Mouse (Mus musculus): ENCODE measurements around the gene Slc25a25. TPM values are rescaled to one million over a fixed set of nuclear protein-coding genes. Genes with fewer than 3 reads are reported as not detected.
"Not testable (repeated sequence)": the region's sequence is repeated elsewhere in the genome, so short reads cannot be mapped to it uniquely, and the experiment has no call there.

Gene Slc25a25
- polyA plus RNA-seq, 1 experiment: 12.8 TPM

- H3K9ac ChIP-seq (ENCODE audit: low read depth, poor library complexity, severe bottlenecking): no peak overlapping the region
- H3K27ac ChIP-seq (ENCODE audit: insufficient read depth, low read length): no peak overlapping the region
- H3K4me3 ChIP-seq (ENCODE audit: low read depth, low read length): no peak overlapping the region
- peaks cover 2% of the 10 kb centered on the region for H3K4me1 ChIP-seq (ENCODE audit: control insufficient read depth, insufficient read depth, low read length)
- TF ChIP-seq EP300 (IDR thresholded peaks at IDR 0.05; ENCODE audit: insufficient read depth, low read depth, low read length) (no peak), CTCF (IDR thresholded peaks at IDR 0.05; ENCODE audit: low read depth, low read length) (no peak), POLR2A (IDR thresholded peaks at IDR 0.05; ENCODE audit: insufficient read depth, low read length) (no peak)
- no peaks in the 10 kb centered on the region for H3K27me3 ChIP-seq (ENCODE audit: control insufficient read depth, insufficient read depth, low read length, poor library complexity, severe bottlenecking)
- H3K36me3 ChIP-seq (ENCODE audit: control insufficient read depth, insufficient read depth, low read length, poor library complexity, severe bottlenecking): no peaks in the 10 kb centered on the region
- H3K9me3 ChIP-seq (replicated peaks; ENCODE audit: control insufficient read depth, insufficient read depth, low read length, poor library complexity, severe bottlenecking): no peaks in the 10 kb centered on the region
Measured at GRCm38 (mm10) chr2:32486155-32486554, 34.9 kb upstream of the Slc25a25 start.

DNA sequence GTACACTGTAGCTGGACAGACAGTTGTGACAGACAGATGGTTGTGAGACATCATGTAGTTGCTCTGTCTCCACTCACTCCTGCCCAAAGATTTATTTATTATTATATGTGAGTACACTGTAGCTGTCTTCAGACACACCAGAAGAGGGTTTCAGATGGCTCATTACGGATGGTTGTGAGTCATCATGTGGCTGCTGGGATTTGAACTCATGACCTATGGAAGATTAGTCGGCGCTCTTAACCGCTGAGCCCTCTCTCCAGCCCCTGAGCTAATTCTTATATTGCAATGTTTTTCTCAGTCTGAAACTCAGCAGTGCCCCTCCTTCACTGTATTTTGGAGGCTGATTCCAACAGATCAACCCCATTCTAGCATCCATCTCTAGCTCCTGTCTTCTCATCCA is 34.5 kb upstream of the Slc25a25 start:
- H3K9ac ChIP-seq (ENCODE audit: low read depth, poor library complexity, severe bottlenecking): no peak overlapping the region
- no peaks in the 10 kb centered on the region for H3K9me3 ChIP-seq (replicated peaks; ENCODE audit: control insufficient read depth, insufficient read depth, low read length, poor library complexity, severe bottlenecking)
- TF ChIP-seq EP300 (IDR thresholded peaks at IDR 0.05; ENCODE audit: insufficient read depth, low read depth, low read length): no peak
- TF ChIP-seq POLR2A (IDR thresholded peaks at IDR 0.05; ENCODE audit: insufficient read depth, low read length): no peak
- TF ChIP-seq CTCF (IDR thresholded peaks at IDR 0.05; ENCODE audit: low read depth, low read length): no peak
- H3K4me1 ChIP-seq (ENCODE audit: control insufficient read depth, insufficient read depth, low read length): peaks cover 2% of the 10 kb centered on the region
- H3K4me3 ChIP-seq (ENCODE audit: low read depth, low read length): no peak overlapping the region
- H3K27ac ChIP-seq (ENCODE audit: insufficient read depth, low read length): no peak overlapping the region
- H3K36me3 ChIP-seq (ENCODE audit: control insufficient read depth, insufficient read depth, low read length, poor library complexity, severe bottlenecking): no peaks in the 10 kb centered on the region
- no peaks in the 10 kb centered on the region for H3K27me3 ChIP-seq (ENCODE audit: control insufficient read depth, insufficient read depth, low read length, poor library complexity, severe bottlenecking)

DNA sequence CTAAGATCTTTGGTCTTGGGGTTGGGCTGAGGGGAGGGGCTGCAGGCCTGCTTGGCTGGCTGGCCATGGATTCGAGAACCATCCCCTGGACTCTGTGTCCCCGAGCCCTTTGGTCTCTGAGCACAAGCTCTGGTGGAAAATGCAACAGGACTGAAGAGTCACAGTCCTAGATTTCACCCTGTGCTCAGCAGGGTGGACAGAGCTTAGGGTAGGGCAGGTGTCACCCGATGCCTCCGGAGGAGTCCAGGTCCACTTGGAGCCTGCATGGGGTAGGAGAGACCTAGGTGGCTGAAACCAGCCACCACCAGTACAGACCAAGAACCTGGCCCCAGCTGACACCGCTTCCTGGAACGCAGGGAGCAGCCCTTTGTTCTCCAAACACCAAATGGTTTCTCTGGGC is 33.7 kb upstream of the Slc25a25 start:
- Histone ChIP-seq H3K27me3 (ENCODE audit: control insufficient read depth, insufficient read depth, low read length, poor library complexity, severe bottlenecking) (no peaks in the 10 kb centered on the region), H3K4me3 (ENCODE audit: low read depth, low read length) (no peak overlapping the region), H3K36me3 (ENCODE audit: control insufficient read depth, insufficient read depth, low read length, poor library complexity, severe bottlenecking) (no peaks in the 10 kb centered on the region), H3K9me3 (replicated peaks; ENCODE audit: control insufficient read depth, insufficient read depth, low read length, poor library complexity, severe bottlenecking) (no peaks in the 10 kb centered on the region; the same call in 1 of the 2 replicates), H3K4me1 (ENCODE audit: control insufficient read depth, insufficient read depth, low read length) (peaks cover 2% of the 10 kb centered on the region), H3K27ac (ENCODE audit: insufficient read depth, low read length) (no peak overlapping the region), H3K9ac (ENCODE audit: low read depth, poor library complexity, severe bottlenecking) (no peak overlapping the region)
- TF ChIP-seq EP300 (IDR thresholded peaks at IDR 0.05; ENCODE audit: insufficient read depth, low read depth, low read length): no peak

- H3K4me1 ChIP-seq (ENCODE audit: control insufficient read depth, insufficient read depth, low read length): peaks cover 2% of the 10 kb centered on the region
- no peaks in the 10 kb centered on the region for H3K36me3 ChIP-seq (ENCODE audit: control insufficient read depth, insufficient read depth, low read length, poor library complexity, severe bottlenecking)
- no peak overlapping the region for H3K27ac ChIP-seq (ENCODE audit: insufficient read depth, low read length)
- peaks cover 8% of the 10 kb centered on the region; the same call in 1 of the 2 replicates for H3K9me3 ChIP-seq (replicated peaks; ENCODE audit: control insufficient read depth, insufficient read depth, low read length, poor library complexity, severe bottlenecking)
- no peaks in the 10 kb centered on the region for H3K27me3 ChIP-seq (ENCODE audit: control insufficient read depth, insufficient read depth, low read length, poor library complexity, severe bottlenecking)
- no peak overlapping the region for H3K9ac ChIP-seq (ENCODE audit: low read depth, poor library complexity, severe bottlenecking)
- TF ChIP-seq CTCF (IDR thresholded peaks at IDR 0.05; ENCODE audit: low read depth, low read length) (peak; percentile 25), EP300 (IDR thresholded peaks at IDR 0.05; ENCODE audit: insufficient read depth, low read depth, low read length) (no peak), POLR2A (IDR thresholded peaks at IDR 0.05; ENCODE audit: insufficient read depth, low read length) (no peak)
- no peak overlapping the region for H3K4me3 ChIP-seq (ENCODE audit: low read depth, low read length)
Measured at GRCm38 (mm10) chr2:32483179-32483875, 32.1 kb upstream of the Slc25a25 start.

GRCm38 (mm10) chr2:32482351-32482750 is 31.1 kb upstream of the Slc25a25 start:
- Histone ChIP-seq H3K27ac (ENCODE audit: insufficient read depth, low read length) (no peak overlapping the region), H3K9me3 (replicated peaks; ENCODE audit: control insufficient read depth, insufficient read depth, low read length, poor library complexity, severe bottlenecking) (peaks cover 15% of the 10 kb centered on the region), H3K9ac (ENCODE audit: low read depth, poor library complexity, severe bottlenecking) (no peak overlapping the region), H3K4me1 (ENCODE audit: control insufficient read depth, insufficient read depth, low read length) (peaks cover 2% of the 10 kb centered on the region), H3K36me3 (ENCODE audit: control insufficient read depth, insufficient read depth, low read length, poor library complexity, severe bottlenecking) (no peaks in the 10 kb centered on the region), H3K27me3 (ENCODE audit: control insufficient read depth, insufficient read depth, low read length, poor library complexity, severe bottlenecking) (no peaks in the 10 kb centered on the region), H3K4me3 (ENCODE audit: low read depth, low read length) (no peak overlapping the region)
- no peak for TF ChIP-seq POLR2A (IDR thresholded peaks at IDR 0.05; ENCODE audit: insufficient read depth, low read length)
- no peak for TF ChIP-seq CTCF (IDR thresholded peaks at IDR 0.05; ENCODE audit: low read depth, low read length)
- TF ChIP-seq EP300 (IDR thresholded peaks at IDR 0.05; ENCODE audit: insufficient read depth, low read depth, low read length): no peak

DNA sequence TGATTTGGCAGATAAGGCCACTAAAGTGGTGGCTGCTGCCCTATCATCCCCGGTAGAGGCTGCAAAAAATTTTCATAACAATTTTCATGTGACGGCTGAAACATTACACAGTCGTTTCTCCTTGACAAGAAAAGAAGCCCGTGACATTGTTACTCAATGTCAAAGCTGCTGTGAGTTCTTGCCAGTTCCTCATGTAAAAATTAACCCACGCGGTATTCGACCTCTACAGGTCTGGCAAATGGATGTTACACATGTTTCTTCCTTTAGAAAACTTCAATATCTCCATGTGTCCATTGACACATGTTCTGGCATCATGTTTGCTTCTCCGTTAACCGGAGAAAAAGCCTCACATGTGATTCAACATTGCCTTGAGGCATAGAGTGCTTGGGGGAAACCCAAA is 24.1 kb upstream of the Slc25a25 start:
- not testable (repeated sequence) for H3K36me3 ChIP-seq (ENCODE audit: control insufficient read depth, insufficient read depth, low read length, poor library complexity, severe bottlenecking); H3K27ac ChIP-seq (ENCODE audit: insufficient read depth, low read length); H3K4me3 ChIP-seq (ENCODE audit: low read depth, low read length); H3K4me1 ChIP-seq (ENCODE audit: control insufficient read depth, insufficient read depth, low read length); H3K9ac ChIP-seq (ENCODE audit: low read depth, poor library complexity, severe bottlenecking); H3K27me3 ChIP-seq (ENCODE audit: control insufficient read depth, insufficient read depth, low read length, poor library complexity, severe bottlenecking)
- H3K9me3 ChIP-seq (replicated peaks; ENCODE audit: control insufficient read depth, insufficient read depth, low read length, poor library complexity, severe bottlenecking): peaks cover 23% of the 10 kb centered on the region
